Mouse (Mus musculus): ENCODE measurements around the gene Anks1b. TPM values are rescaled to one million over a fixed set of nuclear protein-coding genes. Genes with fewer than 3 reads are reported as not detected.
A peak's percentile ranks its signal among the peaks of the same experiment; 100 is the strongest.

Anks1b gene
- 43.3 and 46.0 TPM in 2 replicates for polyA plus RNA-seq (2015; fragmentation: Nextera tagmentation; extraction: Ambion mirVana)

- Histone ChIP-seq H3K4me3 (replicated peaks) (peak within 1 kb of the TSS; percentile 72), H3K4me2 (replicated peaks) (peak within 1 kb of the TSS; percentile 79), H3K27me3 (no peaks in the 10 kb centered on the region; the same call in 1 of the 2 replicates), H3K9ac (replicated peaks) (peak within 1 kb of the TSS; percentile 89), H3K9me3 (no peaks in the 10 kb centered on the region), H3K4me1 (replicated peaks) (peaks cover 23% of the 10 kb centered on the region), H3K27ac (peak within 1 kb of the TSS; percentile 97), H3K36me3 (no peaks in the 10 kb centered on the region)
- peak; percentile 90 for ATAC-seq
- 1% methylated on average over 43 of the region's 48 CpGs for WGBS
Measured at GRCm38 (mm10) chr10:89873146-89873950, at the start of gene Anks1b. Anks1b (plus strand) TSS chr10:89873509.

- ATAC-seq = peak; percentile 43; the same call in 1 of the 2 replicates
Measured at GRCm38 (mm10) chr10:89823906-89824305, 49.4 kb upstream of the Anks1b start.

GRCm38 (mm10) chr10:89826896-89827295 is 46.4 kb upstream of the Anks1b start:
- no peaks in the 10 kb centered on the region for H3K9me3 ChIP-seq
- H3K36me3 ChIP-seq = 0 out of 2 replicates have a peak, but pooled peaks cover under 1% of the 10 kb centered on the region
- H3K9ac ChIP-seq (replicated peaks) = no peak overlapping the region
- H3K27me3 ChIP-seq = no peaks in the 10 kb centered on the region
- ATAC-seq = no peak
- H3K4me1 ChIP-seq (replicated peaks) = no peaks in the 10 kb centered on the region
- WGBS = 58% methylated on average over 3 of the region's 3 CpGs
- no peak overlapping the region for H3K27ac ChIP-seq
- H3K4me3 ChIP-seq (replicated peaks) = no peak overlapping the region
- no peak overlapping the region for H3K4me2 ChIP-seq (replicated peaks)

More at GRCm38 (mm10) chr10:89823906-89824305, 49.4 kb upstream of the Anks1b start:
- H3K4me3 ChIP-seq (replicated peaks) = no peak overlapping the region
- 33% methylated on average over 2 of the region's 2 CpGs for WGBS
- H3K9me3 ChIP-seq = no peaks in the 10 kb centered on the region
- H3K4me1 ChIP-seq (replicated peaks) = no peaks in the 10 kb centered on the region
- H3K9ac ChIP-seq (replicated peaks) = no peak overlapping the region
- H3K27me3 ChIP-seq = no peaks in the 10 kb centered on the region
- H3K36me3 ChIP-seq = peaks cover 8% of the 10 kb centered on the region; the same call in 1 of the 2 replicates
- H3K4me2 ChIP-seq (replicated peaks) = no peak overlapping the region
- no peak overlapping the region for H3K27ac ChIP-seq

GRCm38 (mm10) chr10:89832334-89832733 is 41.0 kb upstream of the Anks1b start:
- no peak for ATAC-seq
- WGBS = 85% methylated on average over 4 of the region's 4 CpGs
- no peak overlapping the region for H3K27ac ChIP-seq

GRCm38 (mm10) chr10:89833166-89833565 is 40.1 kb upstream of the Anks1b start:
- 87% methylated on average over 10 of the region's 10 CpGs for WGBS
- Histone ChIP-seq H3K4me1 (replicated peaks) (no peaks in the 10 kb centered on the region), H3K27ac (no peak overlapping the region), H3K4me2 (replicated peaks) (no peak overlapping the region), H3K27me3 (no peaks in the 10 kb centered on the region), H3K9me3 (no peaks in the 10 kb centered on the region), H3K9ac (replicated peaks) (no peak overlapping the region), H3K36me3 (no peaks in the 10 kb centered on the region), H3K4me3 (replicated peaks) (no peak overlapping the region)
- ATAC-seq = no peak

More at GRCm38 (mm10) chr10:89832334-89832733, 41.0 kb upstream of the Anks1b start:
- H3K27me3 ChIP-seq = no peaks in the 10 kb centered on the region
- no peaks in the 10 kb centered on the region for H3K9me3 ChIP-seq
- no peaks in the 10 kb centered on the region for H3K4me1 ChIP-seq (replicated peaks)
- no peak overlapping the region for H3K4me3 ChIP-seq (replicated peaks)
- H3K9ac ChIP-seq (replicated peaks) = no peak overlapping the region
- H3K36me3 ChIP-seq = no peaks in the 10 kb centered on the region
- no peak overlapping the region for H3K4me2 ChIP-seq (replicated peaks)

- 48% methylated on average over 3 of the region's 3 CpGs for WGBS
- no peak for ATAC-seq
- no peak overlapping the region for H3K9ac ChIP-seq (replicated peaks)
- H3K4me1 ChIP-seq (replicated peaks) = no peaks in the 10 kb centered on the region
- H3K4me2 ChIP-seq (replicated peaks) = no peak overlapping the region
- no peaks in the 10 kb centered on the region for H3K9me3 ChIP-seq
- no peak overlapping the region for H3K4me3 ChIP-seq (replicated peaks)
- H3K27ac ChIP-seq = no peak overlapping the region
- no peaks in the 10 kb centered on the region for H3K36me3 ChIP-seq
- H3K27me3 ChIP-seq = no peaks in the 10 kb centered on the region
Measured at GRCm38 (mm10) chr10:89837476-89837875, 35.8 kb upstream of the Anks1b start.

- no peak overlapping the region for H3K9ac ChIP-seq (replicated peaks)
- no peak overlapping the region for H3K4me2 ChIP-seq (replicated peaks)
- H3K36me3 ChIP-seq = no peaks in the 10 kb centered on the region
- no peaks in the 10 kb centered on the region for H3K9me3 ChIP-seq
- H3K27me3 ChIP-seq = no peaks in the 10 kb centered on the region
- no peak overlapping the region for H3K27ac ChIP-seq
- WGBS = 92% methylated on average over 3 of the region's 3 CpGs
- H3K4me3 ChIP-seq (replicated peaks) = no peak overlapping the region
- no peaks in the 10 kb centered on the region for H3K4me1 ChIP-seq (replicated peaks)
- no peak for ATAC-seq
Measured at GRCm38 (mm10) chr10:89838834-89839233, 34.5 kb upstream of the Anks1b start.

- no peak overlapping the region for H3K4me2 ChIP-seq (replicated peaks)
- no peaks in the 10 kb centered on the region for H3K27me3 ChIP-seq
- WGBS = 91% methylated on average over 6 of the region's 6 CpGs
- no peaks in the 10 kb centered on the region for H3K9me3 ChIP-seq
- no peak for ATAC-seq
- no peak overlapping the region for H3K4me3 ChIP-seq (replicated peaks)
- no peaks in the 10 kb centered on the region for H3K36me3 ChIP-seq
- H3K27ac ChIP-seq = no peak overlapping the region
- H3K9ac ChIP-seq (replicated peaks) = no peak overlapping the region
- H3K4me1 ChIP-seq (replicated peaks) = no peaks in the 10 kb centered on the region
Measured at GRCm38 (mm10) chr10:89850951-89851350, 22.4 kb upstream of the Anks1b start.

- H3K4me3 ChIP-seq (replicated peaks) = no peak overlapping the region
- no peak overlapping the region for H3K9ac ChIP-seq (replicated peaks)
- H3K27me3 ChIP-seq = no peaks in the 10 kb centered on the region
- no peaks in the 10 kb centered on the region for H3K36me3 ChIP-seq
- H3K27ac ChIP-seq = no peak overlapping the region
- H3K9me3 ChIP-seq = no peaks in the 10 kb centered on the region
- no peaks in the 10 kb centered on the region for H3K4me1 ChIP-seq (replicated peaks)
- ATAC-seq = no peak
- WGBS = 83% methylated on average over 5 of the region's 5 CpGs
- H3K4me2 ChIP-seq (replicated peaks) = no peak overlapping the region
Measured at GRCm38 (mm10) chr10:89855251-89855875, 17.9 kb upstream of the Anks1b start.

- Histone ChIP-seq H3K4me2 (replicated peaks) (no peak overlapping the region), H3K9me3 (no peaks in the 10 kb centered on the region), H3K4me3 (replicated peaks) (no peak overlapping the region), H3K27ac (no peak overlapping the region), H3K9ac (replicated peaks) (no peak overlapping the region), H3K36me3 (no peaks in the 10 kb centered on the region), H3K4me1 (replicated peaks) (no peaks in the 10 kb centered on the region), H3K27me3 (no peaks in the 10 kb centered on the region)
- no peak for ATAC-seq
- WGBS = 92% methylated on average over 7 of the region's 7 CpGs
Measured at GRCm38 (mm10) chr10:89856286-89856685, 17.0 kb upstream of the Anks1b start.

- Histone ChIP-seq H3K4me3 (replicated peaks) (no peak overlapping the region), H3K27ac (no peak overlapping the region), H3K36me3 (no peaks in the 10 kb centered on the region), H3K4me2 (replicated peaks) (no peak overlapping the region), H3K9ac (replicated peaks) (no peak overlapping the region), H3K4me1 (replicated peaks) (peaks cover 7% of the 10 kb centered on the region), H3K27me3 (no peaks in the 10 kb centered on the region; the same call in 1 of the 2 replicates), H3K9me3 (no peaks in the 10 kb centered on the region)
- WGBS = 87% methylated on average over 4 of the region's 4 CpGs
- ATAC-seq = no peak
Measured at GRCm38 (mm10) chr10:89868211-89868610, 5.1 kb upstream of the Anks1b start.

- Histone ChIP-seq H3K4me2 (replicated peaks) (no peak overlapping the region), H3K4me1 (replicated peaks) (peaks cover 8% of the 10 kb centered on the region), H3K9me3 (no peaks in the 10 kb centered on the region), H3K27me3 (no peaks in the 10 kb centered on the region; the same call in 1 of the 2 replicates), H3K4me3 (replicated peaks) (no peak overlapping the region), H3K27ac (no peak overlapping the region), H3K36me3 (no peaks in the 10 kb centered on the region), H3K9ac (replicated peaks) (no peak overlapping the region)
- WGBS = 83% methylated on average over 3 of the region's 3 CpGs
- ATAC-seq = no peak
Measured at GRCm38 (mm10) chr10:89868836-89869235, 4.5 kb upstream of the Anks1b start.
